Comparison of ENCODE assay signal across 19 mouse cellular contexts in genomic region chr16:35308016-35308415, GRCm38 (mm10).
"Had no signal": no experiment of that assay in that cellular context is flagged by ENCODE, and none has a peak within 500 bp of the region (broad histone marks: within the 10 kb centered on the region; RNA-seq: fewer than 3 reads in every experiment).

No protein-coding gene starts in this region.

- H3K36me3 ChIP-seq: liver, embryonic 15.5 days; lung, embryonic 15.5 days had no signal

- H3K9me3 ChIP-seq: limb, embryonic 10.5 days; limb, embryonic 13.5 days; liver, embryonic 12.5 days; liver, embryonic 15.5 days; lung, embryonic 15.5 days; midbrain, embryonic 12.5 days; midbrain, embryonic 15.5 days; neural tube, embryonic 12.5 days; neural tube, embryonic 15.5 days had no signal

- H3K27ac ChIP-seq: kidney, postnatal 0 days; layer of hippocampus, adult 2 months; limb, embryonic 10.5 days; limb, embryonic 13.5 days; liver, embryonic 12.5 days; lung, embryonic 15.5 days; midbrain, embryonic 12.5 days; midbrain, embryonic 15.5 days; neural tube, embryonic 12.5 days; neural tube, embryonic 15.5 days had no signal

- DNase-seq: kidney, postnatal 25 days; layer of hippocampus, adult 9-11 months; liver; lung, postnatal 10 days; right cerebral cortex, adult 18-20 months; right cerebral cortex, postnatal 14 days; right cerebral cortex, postnatal 4 days; thymus, postnatal 25 days had no signal

- H3K4me1 ChIP-seq: limb, embryonic 10.5 days; limb, embryonic 13.5 days; liver, embryonic 12.5 days; neural tube, embryonic 12.5 days; neural tube, embryonic 15.5 days had no signal

- H3K27me3 ChIP-seq: limb, embryonic 13.5 days; liver, embryonic 12.5 days; liver, embryonic 15.5 days; lung, embryonic 15.5 days; midbrain, embryonic 12.5 days; midbrain, embryonic 15.5 days; neural tube, embryonic 12.5 days; neural tube, embryonic 15.5 days had no signal

- ATAC-seq: liver, embryonic 12.5 days; midbrain, embryonic 15.5 days had no signal

- H3K4me2 ChIP-seq: limb, embryonic 13.5 days; liver, embryonic 12.5 days; liver, embryonic 15.5 days; lung, embryonic 15.5 days; midbrain, embryonic 12.5 days; midbrain, embryonic 15.5 days; neural tube, embryonic 12.5 days; neural tube, embryonic 15.5 days had no signal

- H3K9ac ChIP-seq: limb, embryonic 13.5 days; liver, embryonic 12.5 days; liver, embryonic 15.5 days; lung, embryonic 15.5 days; midbrain, embryonic 12.5 days; midbrain, embryonic 15.5 days; neural tube, embryonic 12.5 days; neural tube, embryonic 15.5 days had no signal

- H3K4me3 ChIP-seq: layer of hippocampus, adult 2 months; limb, embryonic 10.5 days; limb, embryonic 13.5 days; liver, embryonic 12.5 days; liver, embryonic 15.5 days; lung, embryonic 15.5 days; midbrain, embryonic 12.5 days; midbrain, embryonic 15.5 days; neural tube, embryonic 12.5 days; neural tube, embryonic 15.5 days had no signal
